Mouse (Mus musculus) E14TG2a.4 (cell line): ENCODE results near the gene Eed.
"Not testable (repeated sequence)": the region's sequence is repeated elsewhere in the genome, so short reads cannot be mapped to it uniquely, and the experiment has no call there.

ENCODE experiments used
- H3K27me3 ChIP-seq: 2 replicates; pipeline ENCODE4 v1.6.1; 2014; ENCODE audit warnings: low read length, control low read depth; ENCODE audit not compliant: insufficient read depth
- H3K36me3 ChIP-seq: 2 replicates; pipeline ENCODE4 v1.6.1; 2014; ENCODE audit warnings: low read length, control low read depth; ENCODE audit not compliant: insufficient read depth
- H3K4me1 ChIP-seq: replicated peaks from 2 replicates; pipeline ENCODE4 v1.6.1; 2014; ENCODE audit warnings: low read depth, low read length, control low read depth
- H3K4me3 ChIP-seq: replicated peaks from 2 replicates; pipeline ENCODE4 v1.5.1; 2014; ENCODE audit warnings: mild to moderate bottlenecking, low read length
- H3K9me3 ChIP-seq: 2 replicates; pipeline ENCODE4 v1.6.1; 2014; ENCODE audit warnings: low read length, control low read depth
- CTCF ChIP-seq: conservative IDR thresholded peaks from 2 replicates; pipeline ENCODE4 v1.5.1; 2014; ENCODE audit warnings: low read length
- NANOG ChIP-seq: IDR thresholded peaks from 2 replicates; pipeline ENCODE4 v1.6.1; 2014; ENCODE audit warnings: borderline replicate concordance, low read length, mixed read lengths
- POU5F1 ChIP-seq: IDR thresholded peaks from 2 replicates; pipeline ENCODE4 v1.6.1; 2014; ENCODE audit warnings: low read length, borderline replicate concordance

The Eed gene

GRCm38 (mm10) chr7:89997526-89997925, 16.7 kb upstream of the Eed start:
- peak overlapping the region; percentile 48 for H3K4me3 ChIP-seq
- TF ChIP-seq NANOG: peak; percentile 49; the same call in 1 of the 2 replicates
- TF ChIP-seq POU5F1: peak; percentile 50; the same call in 1 of the 2 replicates
- H3K36me3 ChIP-seq, H3K9me3 ChIP-seq, H3K27me3 ChIP-seq: not testable (repeated sequence)
- H3K4me1 ChIP-seq: peaks cover 55% of the 10 kb centered on the region

- no peak overlapping the region for H3K4me3 ChIP-seq
- TF ChIP-seq NANOG (no peak), CTCF (no peak), POU5F1 (no peak)
- peaks cover 43% of the 10 kb centered on the region for H3K4me1 ChIP-seq
- no peaks in the 10 kb centered on the region for H3K36me3 ChIP-seq
- H3K9me3 ChIP-seq: no peaks in the 10 kb centered on the region
- no peaks in the 10 kb centered on the region for H3K27me3 ChIP-seq
Measured at GRCm38 (mm10) chr7:89993091-89993490, 12.3 kb upstream of the Eed start.

- Histone ChIP-seq H3K27me3 (no peaks in the 10 kb centered on the region), H3K4me1 (peaks cover 44% of the 10 kb centered on the region), H3K9me3 (no peaks in the 10 kb centered on the region), H3K4me3 (no peak overlapping the region), H3K36me3 (no peaks in the 10 kb centered on the region)
- TF ChIP-seq POU5F1 (no peak), CTCF (no peak), NANOG (no peak)
Measured at GRCm38 (mm10) chr7:89984421-89984820, 3.6 kb upstream of the Eed start.

DNA sequence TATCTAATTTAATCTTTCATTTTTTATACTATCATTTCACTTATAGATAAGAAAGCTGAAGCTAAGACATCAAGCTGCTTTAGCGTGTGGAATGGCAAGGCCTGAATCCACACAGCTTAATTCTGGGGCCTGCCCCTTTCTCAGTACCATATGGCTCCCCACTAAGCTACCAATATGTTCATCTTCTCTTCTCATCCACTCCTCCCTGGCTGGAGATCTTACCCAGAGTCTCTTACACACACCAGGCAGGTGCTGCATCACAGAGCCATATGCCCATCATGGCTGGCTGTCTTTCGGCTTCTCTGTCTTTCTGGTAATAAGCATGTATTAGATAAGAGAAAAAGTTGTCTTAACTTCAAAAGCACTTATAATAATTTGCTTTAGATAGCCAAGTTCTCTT, 2.7 kb upstream of the Eed start:
- H3K4me3 ChIP-seq: no peak overlapping the region
- TF ChIP-seq NANOG (no peak), POU5F1 (no peak), CTCF (no peak)

GRCm38 (mm10) chr7:89981557-89981956, 774 bp upstream of the Eed start:
- Histone ChIP-seq H3K9me3 (no peaks in the 10 kb centered on the region), H3K27me3 (no peaks in the 10 kb centered on the region), H3K4me1 (peaks cover 56% of the 10 kb centered on the region), H3K4me3 (peak overlapping the region; percentile 98), H3K36me3 (peaks cover 24% of the 10 kb centered on the region)
- TF ChIP-seq CTCF (no peak), POU5F1 (no peak), NANOG (no peak)

More for the DNA sequence above, 2.7 kb upstream of the Eed start:
- Histone ChIP-seq H3K36me3 (peaks cover 5% of the 10 kb centered on the region), H3K4me1 (peaks cover 41% of the 10 kb centered on the region), H3K27me3 (no peaks in the 10 kb centered on the region), H3K9me3 (no peaks in the 10 kb centered on the region)

DNA sequence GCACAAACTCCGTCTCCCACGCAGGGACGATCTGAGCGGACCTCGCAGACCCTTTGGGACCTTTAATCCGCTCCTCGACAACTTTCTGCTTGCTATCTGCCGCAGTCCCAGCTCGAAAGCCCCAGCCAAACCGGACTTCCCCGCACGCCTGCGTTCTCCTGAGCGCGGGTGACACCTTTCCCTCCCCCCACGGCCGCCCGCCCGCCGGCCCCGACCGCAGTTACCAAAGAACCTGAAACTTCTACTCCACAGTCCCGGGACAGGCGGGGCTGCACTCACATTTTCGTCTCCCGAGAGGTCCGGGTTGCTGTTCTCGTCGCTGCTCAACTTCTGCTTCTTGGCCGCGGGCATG, 674 bp downstream of the Eed start:
- Histone ChIP-seq H3K4me3 (peak overlapping the region; percentile 98), H3K9me3 (no peaks in the 10 kb centered on the region), H3K36me3 (peaks cover 39% of the 10 kb centered on the region), H3K27me3 (no peaks in the 10 kb centered on the region), H3K4me1 (peaks cover 63% of the 10 kb centered on the region)
- no peak for TF ChIP-seq CTCF
- no peak for TF ChIP-seq NANOG

- H3K4me3 ChIP-seq: peak overlapping the region; percentile 98
- H3K9me3 ChIP-seq: no peaks in the 10 kb centered on the region
- peaks cover 42% of the 10 kb centered on the region for H3K36me3 ChIP-seq
- TF ChIP-seq CTCF: no peak
- TF ChIP-seq POU5F1: no peak
- TF ChIP-seq NANOG: no peak
- peaks cover 61% of the 10 kb centered on the region for H3K4me1 ChIP-seq
- no peaks in the 10 kb centered on the region for H3K27me3 ChIP-seq
Measured at GRCm38 (mm10) chr7:89979432-89980130, 1.2 kb downstream of the Eed start.

GRCm38 (mm10) chr7:89976796-89977195, 4.0 kb downstream of the Eed start:
- H3K36me3 ChIP-seq: peaks cover 70% of the 10 kb centered on the region
- H3K4me3 ChIP-seq: peak overlapping the region; percentile 98
- H3K4me1 ChIP-seq: peaks cover 64% of the 10 kb centered on the region
- H3K27me3 ChIP-seq: no peaks in the 10 kb centered on the region
- TF ChIP-seq NANOG (no peak), POU5F1 (no peak), CTCF (no peak)
- H3K9me3 ChIP-seq: no peaks in the 10 kb centered on the region

- H3K36me3 ChIP-seq: peaks cover 81% of the 10 kb centered on the region
- peaks cover 73% of the 10 kb centered on the region for H3K4me1 ChIP-seq
- H3K27me3 ChIP-seq: no peaks in the 10 kb centered on the region
- 0 out of 2 replicates have a peak, but pooled peaks have one; percentile 30 for TF ChIP-seq POU5F1
- peak; percentile 73 for TF ChIP-seq NANOG
- TF ChIP-seq CTCF: no peak
- H3K4me3 ChIP-seq: peak overlapping the region; percentile 98
- H3K9me3 ChIP-seq: no peaks in the 10 kb centered on the region
Measured at GRCm38 (mm10) chr7:89975571-89975970, 5.2 kb downstream of the Eed start.
